Mouse (Mus musculus): ENCODE results near the gene Adcy1.
"Not testable (repeated sequence)": the region's sequence is repeated elsewhere in the genome, so short reads cannot be mapped to it uniquely, and the experiment has no call there.

The Adcy1 gene

DNA sequence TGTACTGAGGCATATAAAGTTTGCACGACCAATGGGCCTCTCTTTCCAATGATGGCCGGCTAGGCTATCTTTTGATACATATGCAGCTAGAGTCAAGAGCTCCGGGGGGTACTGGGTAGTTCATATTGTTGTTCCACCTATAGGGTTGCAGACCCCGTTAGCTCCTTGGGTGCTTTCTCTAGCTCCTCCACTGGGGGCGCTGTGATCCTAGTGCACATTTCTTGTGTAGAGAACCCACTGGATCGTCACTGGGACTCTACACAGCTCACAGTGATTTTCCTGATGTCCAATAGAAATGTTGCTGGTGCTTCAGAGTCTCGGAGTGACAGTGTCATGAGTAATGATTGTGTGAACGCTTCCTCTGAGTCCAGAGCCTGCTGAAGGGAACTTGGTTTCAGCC lies 158.5 kb downstream of the Adcy1 start:
- DNase-seq (ENCODE audit: low spot score): not testable (repeated sequence)

DNA sequence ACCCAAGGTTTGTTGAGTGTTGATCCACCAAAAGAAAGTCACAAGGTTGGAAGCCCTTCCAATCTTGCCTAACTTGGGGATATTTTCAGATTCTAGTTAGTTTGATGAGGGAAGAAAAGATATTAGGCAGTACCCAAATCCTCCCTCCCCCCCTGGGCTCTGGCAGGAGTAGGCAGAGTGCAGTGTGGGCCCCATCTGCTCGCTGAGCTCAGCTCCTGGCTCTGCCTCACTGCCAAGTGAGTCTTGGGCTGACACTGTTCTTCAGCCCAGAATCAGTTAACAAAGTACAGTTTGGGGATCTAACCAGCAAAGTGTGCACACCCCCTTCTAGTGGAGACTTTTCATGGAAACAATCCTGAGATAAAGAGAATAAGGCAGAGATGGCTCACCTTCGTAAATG lies 162.9 kb downstream of the Adcy1 start:
- peak; percentile 54 for DNase-seq (ENCODE audit: low spot score)

DNA sequence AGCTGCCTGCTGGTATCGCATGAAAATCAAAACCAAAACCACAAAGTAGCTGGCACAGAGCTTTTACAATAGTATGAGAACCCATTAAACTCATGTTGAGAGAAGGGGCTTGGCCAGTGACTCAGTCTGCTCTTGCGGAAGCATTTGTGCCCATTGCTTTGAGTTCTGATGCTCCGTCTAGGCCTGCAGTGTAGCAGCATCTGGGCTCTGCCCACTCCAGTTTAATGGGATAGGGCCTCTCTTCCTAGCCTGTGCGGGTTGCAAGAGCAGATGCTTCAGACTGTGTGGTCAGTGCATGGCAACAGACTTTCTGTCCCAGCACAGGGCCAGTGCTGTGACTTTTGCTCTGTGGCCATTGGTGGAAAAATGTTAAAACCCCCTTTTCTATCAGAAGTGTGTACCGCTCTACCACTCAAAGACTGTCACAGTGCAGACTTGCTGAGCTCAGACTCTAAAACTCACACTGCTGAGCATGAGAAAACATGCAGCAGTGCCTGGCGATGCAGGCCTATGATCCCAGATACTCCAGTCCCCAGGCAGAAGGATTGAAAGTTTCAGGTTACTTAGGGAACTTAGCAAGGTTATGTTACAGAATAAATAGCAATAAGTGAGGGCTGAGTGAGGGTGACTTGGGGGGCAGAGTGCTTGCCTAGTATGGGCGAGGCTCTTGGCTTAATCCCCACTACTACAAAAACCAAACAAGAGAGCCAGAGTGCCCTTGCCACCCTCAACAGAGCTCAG lies 163.7 kb downstream of the Adcy1 start:
- DNase-seq (ENCODE audit: low spot score): no peak

DNA sequence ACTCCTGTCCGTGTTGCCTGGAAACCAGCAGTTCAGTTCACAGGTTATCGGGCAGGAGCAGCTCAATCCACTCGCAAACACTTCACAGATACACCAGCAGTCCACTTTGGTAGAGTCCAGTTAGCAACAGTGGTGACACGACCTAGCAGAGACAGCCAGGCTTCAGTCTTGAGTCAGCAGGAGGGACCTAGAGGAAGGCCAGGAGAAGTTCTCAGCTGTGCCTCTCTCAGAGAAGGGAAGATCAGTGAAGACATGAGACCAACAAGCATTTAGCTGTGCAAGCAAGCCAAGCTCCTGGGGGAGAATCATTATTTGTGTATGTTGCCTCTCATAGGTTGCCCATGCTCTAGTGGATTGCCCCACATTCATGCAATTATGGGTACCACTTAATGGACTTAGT lies 164.8 kb downstream of the Adcy1 start:
- no peak for DNase-seq (ENCODE audit: low spot score)

Measured in adipocyte (in vitro differentiated cells).